Mouse (Mus musculus): ENCODE results near the gene Pcbp4. TPM values are rescaled to one million over a fixed set of nuclear protein-coding genes. Genes with fewer than 3 reads are reported as not detected.
"Not testable (repeated sequence)": the region's sequence is repeated elsewhere in the genome, so short reads cannot be mapped to it uniquely, and the experiment has no call there.

Gene Pcbp4
- polyA plus RNA-seq, 1 experiment from 2014 or later, result 6.0 TPM

GRCm38 (mm10) chr9:106487602-106488001 lies 34.5 kb downstream of the Pcbp4 start:
- not testable (repeated sequence) for H3K27ac ChIP-seq (ENCODE audit: low read length); H3K27me3 ChIP-seq (ENCODE audit: control insufficient read depth, insufficient read depth, low read depth, low read length); H3K36me3 ChIP-seq (ENCODE audit: control insufficient read depth, insufficient read depth); H3K9me3 ChIP-seq (replicated peaks; ENCODE audit: control insufficient read depth, low read length); H3K9ac ChIP-seq (ENCODE audit: low read depth, low read length); H3K4me3 ChIP-seq (ENCODE audit: low read depth, low read length); H3K4me1 ChIP-seq (ENCODE audit: control insufficient read depth, low read depth, low read length); H3K4me2 ChIP-seq (ENCODE audit: low read depth, low read length); ATAC-seq (ENCODE audit: low read depth)
- 70% methylated on average over 6 of the region's 6 CpGs for WGBS (ENCODE audit: insufficient replicate concordance)

- H3K9ac ChIP-seq (ENCODE audit: low read depth, low read length), result no peak within 1 kb of the TSS
- WGBS (ENCODE audit: insufficient replicate concordance), result 75% methylated on average over 6 of the region's 6 CpGs
- no peak within 1 kb of the TSS for H3K27ac ChIP-seq (ENCODE audit: low read length)
- no peaks in the 10 kb centered on the region for H3K9me3 ChIP-seq (replicated peaks; ENCODE audit: control insufficient read depth, low read length)
- H3K4me1 ChIP-seq (ENCODE audit: control insufficient read depth, low read depth, low read length), result no peaks in the 10 kb centered on the region
- H3K36me3 ChIP-seq (ENCODE audit: control insufficient read depth, insufficient read depth), result no peaks in the 10 kb centered on the region
- H3K27me3 ChIP-seq (ENCODE audit: control insufficient read depth, insufficient read depth, low read depth, low read length), result no peaks in the 10 kb centered on the region
- ATAC-seq (ENCODE audit: low read depth), result no peak
- H3K4me2 ChIP-seq (ENCODE audit: low read depth, low read length), result no peak within 1 kb of the TSS
- H3K4me3 ChIP-seq (ENCODE audit: low read depth, low read length), result no peak within 1 kb of the TSS
These were observed 46.6 kb downstream of the Pcbp4 start, which contains the start of gene Iqcf1 for GRCm38 (mm10) chr9:106499667-106500066. TSS of gene Iqcf1 (plus strand) at chr9:106499967.

- ATAC-seq (ENCODE audit: low read depth), result no peak
- 74% methylated on average over 22 of the region's 22 CpGs for WGBS (ENCODE audit: insufficient replicate concordance)
- H3K9me3 ChIP-seq (replicated peaks; ENCODE audit: control insufficient read depth, low read length), result no peaks in the 10 kb centered on the region
- H3K27me3 ChIP-seq (ENCODE audit: control insufficient read depth, insufficient read depth, low read depth, low read length), result no peaks in the 10 kb centered on the region
- H3K4me2 ChIP-seq (ENCODE audit: low read depth, low read length), result no peak overlapping the region
- no peak overlapping the region for H3K4me3 ChIP-seq (ENCODE audit: low read depth, low read length)
- H3K27ac ChIP-seq (ENCODE audit: low read length), result no peak overlapping the region
- no peaks in the 10 kb centered on the region for H3K36me3 ChIP-seq (ENCODE audit: control insufficient read depth, insufficient read depth)
- H3K9ac ChIP-seq (ENCODE audit: low read depth, low read length), result no peak overlapping the region
- H3K4me1 ChIP-seq (ENCODE audit: control insufficient read depth, low read depth, low read length), result no peaks in the 10 kb centered on the region
These were observed 48.8 kb downstream of the Pcbp4 start for GRCm38 (mm10) chr9:106501846-106502245.

GRCm38 (mm10) chr9:106504246-106504645 lies 51.2 kb downstream of the Pcbp4 start:
- Histone ChIP-seq H3K27me3 (ENCODE audit: control insufficient read depth, insufficient read depth, low read depth, low read length) (no peaks in the 10 kb centered on the region), H3K27ac (ENCODE audit: low read length) (no peak overlapping the region), H3K9ac (ENCODE audit: low read depth, low read length) (no peak overlapping the region), H3K4me2 (ENCODE audit: low read depth, low read length) (no peak overlapping the region), H3K9me3 (replicated peaks; ENCODE audit: control insufficient read depth, low read length) (no peaks in the 10 kb centered on the region), H3K4me3 (ENCODE audit: low read depth, low read length) (no peak overlapping the region), H3K36me3 (ENCODE audit: control insufficient read depth, insufficient read depth) (no peaks in the 10 kb centered on the region), H3K4me1 (ENCODE audit: control insufficient read depth, low read depth, low read length) (no peaks in the 10 kb centered on the region)
- no peak for ATAC-seq (ENCODE audit: low read depth)
- WGBS (ENCODE audit: insufficient replicate concordance), result 72% methylated on average over 6 of the region's 6 CpGs

GRCm38 (mm10) chr9:106509356-106509755 lies 56.3 kb downstream of the Pcbp4 start:
- no peaks in the 10 kb centered on the region for H3K36me3 ChIP-seq (ENCODE audit: control insufficient read depth, insufficient read depth)
- H3K9ac ChIP-seq (ENCODE audit: low read depth, low read length), result no peak overlapping the region
- no peak overlapping the region for H3K4me3 ChIP-seq (ENCODE audit: low read depth, low read length)
- no peaks in the 10 kb centered on the region for H3K4me1 ChIP-seq (ENCODE audit: control insufficient read depth, low read depth, low read length)
- H3K27ac ChIP-seq (ENCODE audit: low read length), result no peak overlapping the region
- 73% methylated on average over 10 of the region's 10 CpGs for WGBS (ENCODE audit: insufficient replicate concordance)
- H3K27me3 ChIP-seq (ENCODE audit: control insufficient read depth, insufficient read depth, low read depth, low read length), result no peaks in the 10 kb centered on the region
- H3K4me2 ChIP-seq (ENCODE audit: low read depth, low read length), result no peak overlapping the region
- no peak for ATAC-seq (ENCODE audit: low read depth)
- no peaks in the 10 kb centered on the region for H3K9me3 ChIP-seq (replicated peaks; ENCODE audit: control insufficient read depth, low read length)

- H3K27ac ChIP-seq (ENCODE audit: low read length), result no peak overlapping the region
- no peaks in the 10 kb centered on the region for H3K4me1 ChIP-seq (ENCODE audit: control insufficient read depth, low read depth, low read length)
- WGBS (ENCODE audit: insufficient replicate concordance), result 41% methylated on average over 13 of the region's 13 CpGs
- no peaks in the 10 kb centered on the region for H3K9me3 ChIP-seq (replicated peaks; ENCODE audit: control insufficient read depth, low read length)
- no peak overlapping the region for H3K4me2 ChIP-seq (ENCODE audit: low read depth, low read length)
- ATAC-seq (ENCODE audit: low read depth), result no peak
- H3K9ac ChIP-seq (ENCODE audit: low read depth, low read length), result no peak overlapping the region
- H3K36me3 ChIP-seq (ENCODE audit: control insufficient read depth, insufficient read depth), result no peaks in the 10 kb centered on the region
- no peaks in the 10 kb centered on the region for H3K27me3 ChIP-seq (ENCODE audit: control insufficient read depth, insufficient read depth, low read depth, low read length)
- no peak overlapping the region for H3K4me3 ChIP-seq (ENCODE audit: low read depth, low read length)
These were observed 59.8 kb downstream of the Pcbp4 start for GRCm38 (mm10) chr9:106512729-106513450.

- no peaks in the 10 kb centered on the region for H3K36me3 ChIP-seq (ENCODE audit: control insufficient read depth, insufficient read depth)
- no peak overlapping the region for H3K4me3 ChIP-seq (ENCODE audit: low read depth, low read length)
- no peaks in the 10 kb centered on the region for H3K4me1 ChIP-seq (ENCODE audit: control insufficient read depth, low read depth, low read length)
- H3K9ac ChIP-seq (ENCODE audit: low read depth, low read length), result no peak overlapping the region
- ATAC-seq (ENCODE audit: low read depth), result no peak
- no peaks in the 10 kb centered on the region for H3K9me3 ChIP-seq (replicated peaks; ENCODE audit: control insufficient read depth, low read length)
- no peak overlapping the region for H3K4me2 ChIP-seq (ENCODE audit: low read depth, low read length)
- H3K27ac ChIP-seq (ENCODE audit: low read length), result no peak overlapping the region
- WGBS (ENCODE audit: insufficient replicate concordance), result 63% methylated on average over 6 of the region's 6 CpGs
- no peaks in the 10 kb centered on the region for H3K27me3 ChIP-seq (ENCODE audit: control insufficient read depth, insufficient read depth, low read depth, low read length)
These were observed 60.5 kb downstream of the Pcbp4 start for GRCm38 (mm10) chr9:106513566-106513965.

Other genes starting within 250 kb of the Pcbp4 start
- 0.04 and 0.05 TPM in 2 replicates for gene Tlr9, start 230.7 kb upstream of the Pcbp4 start, polyA plus RNA-seq (2015; fragmentation: Nextera tagmentation; extraction: Ambion mirVana)
- gene Alas1, start 204.6 kb upstream of the Pcbp4 start, polyA plus RNA-seq (2015; fragmentation: Nextera tagmentation; extraction: Ambion mirVana), result 53.9 and 57.9 TPM in 2 replicates
- 20.3 and 21.0 TPM in 2 replicates for gene Poc1a, start 172.2 kb upstream of the Pcbp4 start, polyA plus RNA-seq (2015; fragmentation: Nextera tagmentation; extraction: Ambion mirVana)
- gene Dusp7, start 84.7 kb upstream of the Pcbp4 start, polyA plus RNA-seq (2015; fragmentation: Nextera tagmentation; extraction: Ambion mirVana), result 2.1 and 2.7 TPM in 2 replicates
- gene Rpl29, start 23.8 kb upstream of the Pcbp4 start, polyA plus RNA-seq (2015; fragmentation: Nextera tagmentation; extraction: Ambion mirVana), result 452 and 501 TPM in 2 replicates
- 34.3 and 36.5 TPM in 2 replicates for gene Acy1, start 15.0 kb upstream of the Pcbp4 start, polyA plus RNA-seq (2015; fragmentation: Nextera tagmentation; extraction: Ambion mirVana)
- 31.3 and 37.5 TPM in 2 replicates for gene Abhd14b, start 5.8 kb upstream of the Pcbp4 start, polyA plus RNA-seq (2015; fragmentation: Nextera tagmentation; extraction: Ambion mirVana)
- gene Abhd14a, start 5.6 kb upstream of the Pcbp4 start, polyA plus RNA-seq (2015; fragmentation: Nextera tagmentation; extraction: Ambion mirVana), result 17.2 and 18.8 TPM in 2 replicates
- 0.04 TPM in 1 of 2 replicates, not detected in the other for gene Gpr62, start 12.6 kb downstream of the Pcbp4 start, polyA plus RNA-seq (2015; fragmentation: Nextera tagmentation; extraction: Ambion mirVana)
- gene Rrp9, start 22.7 kb downstream of the Pcbp4 start, polyA plus RNA-seq (2015; fragmentation: Nextera tagmentation; extraction: Ambion mirVana), result 16.3 and 16.4 TPM in 2 replicates
- gene Parp3, start 23.7 kb downstream of the Pcbp4 start, polyA plus RNA-seq (2015; fragmentation: Nextera tagmentation; extraction: Ambion mirVana), result 1.3 TPM in 2 replicates
- gene Iqcf1, start 46.7 kb downstream of the Pcbp4 start, polyA plus RNA-seq (2015; fragmentation: Nextera tagmentation; extraction: Ambion mirVana), result not detected in 2 replicates
- not detected in 2 replicates for gene Iqcf5, start 61.3 kb downstream of the Pcbp4 start, polyA plus RNA-seq (2015; fragmentation: Nextera tagmentation; extraction: Ambion mirVana)
- not detected in 2 replicates for gene Iqcf3, start 108.3 kb downstream of the Pcbp4 start, polyA plus RNA-seq (2015; fragmentation: Nextera tagmentation; extraction: Ambion mirVana)
- gene Iqcf4, start 117.7 kb downstream of the Pcbp4 start, polyA plus RNA-seq (2015; fragmentation: Nextera tagmentation; extraction: Ambion mirVana), result not detected in 2 replicates
- gene Iqcf6, start 173.3 kb downstream of the Pcbp4 start, polyA plus RNA-seq (2015; fragmentation: Nextera tagmentation; extraction: Ambion mirVana), result not detected in 2 replicates
- gene Grm2, start 202.8 kb downstream of the Pcbp4 start, polyA plus RNA-seq (2015; fragmentation: Nextera tagmentation; extraction: Ambion mirVana), result not detected in 2 replicates
- gene Tex264, start 232.6 kb downstream of the Pcbp4 start, polyA plus RNA-seq (2015; fragmentation: Nextera tagmentation; extraction: Ambion mirVana), result 15.4 and 17.8 TPM in 2 replicates